Mouse (Mus musculus) thymus, adult 2 months (tissue): ENCODE measurements at regions not wholly inside any gene's neighbourhood (a gene's known extent, or its start where the extent isn't known, plus 50 kb on each side); places are given as distances from the start of the nearest gene placed in this dataset.

Experiments used
- DNase-seq: peaks from one replicate; pipeline ENCODE4 v3.0.0; 2021
- H3K27ac ChIP-seq: fragments of 200-500 bp; 2 replicates; pipeline ENCODE4 v1.5.1; 2012; ENCODE audit warnings: low read length, control low read depth; ENCODE audit not compliant: control insufficient read depth, insufficient read depth
- H3K27me3 ChIP-seq: fragments of 200-500 bp; 2 replicates; pipeline ENCODE4 v1.6.1; 2012; ENCODE audit warnings: mild to moderate bottlenecking, low read length, moderate library complexity, mixed read lengths; ENCODE audit not compliant: control insufficient read depth, insufficient read depth
- H3K36me3 ChIP-seq: fragments of 200-500 bp; 2 replicates; pipeline ENCODE4 v1.6.1; 2012; ENCODE audit warnings: mild to moderate bottlenecking, low read length, moderate library complexity; ENCODE audit not compliant: control insufficient read depth, insufficient read depth
- H3K4me1 ChIP-seq: fragments of 200-500 bp; replicated peaks from 2 replicates; pipeline ENCODE4 v1.6.1; 2012; ENCODE audit warnings: low read length; ENCODE audit not compliant: control insufficient read depth, insufficient read depth
- H3K4me3 ChIP-seq: fragments of 200-500 bp; 2 replicates; pipeline ENCODE4 v1.5.1; 2012; ENCODE audit warnings: mild to moderate bottlenecking, low read length, control low read depth, moderate library complexity; ENCODE audit not compliant: control insufficient read depth, insufficient read depth
- CTCF ChIP-seq: fragments of 200-500 bp; IDR thresholded peaks from 2 replicates; pipeline ENCODE4 v1.5.1; 2012; ENCODE audit warnings: mild to moderate bottlenecking, control low read depth, low read length, moderate library complexity, borderline replicate concordance; ENCODE audit not compliant: control insufficient read depth, poor library complexity, insufficient read depth; ENCODE audit errors: extremely low read depth
- POLR2A ChIP-seq: fragments of 200-500 bp; IDR thresholded peaks from 2 replicates; pipeline ENCODE4 v1.6.1; 2012; ENCODE audit warnings: mild to moderate bottlenecking, low read length, control low read depth, moderate library complexity; ENCODE audit not compliant: control insufficient read depth, poor library complexity, insufficient read depth; ENCODE audit errors: extremely low read depth
- WGBS: fragments of 180-500 bp; shearing (Covaris S2); methylation state at CpG from one replicate; pipeline ENCODE4 v1.1.7; 2018; 5-methylcytosine and 5-hydroxymethylcytosine counted together

DNA sequence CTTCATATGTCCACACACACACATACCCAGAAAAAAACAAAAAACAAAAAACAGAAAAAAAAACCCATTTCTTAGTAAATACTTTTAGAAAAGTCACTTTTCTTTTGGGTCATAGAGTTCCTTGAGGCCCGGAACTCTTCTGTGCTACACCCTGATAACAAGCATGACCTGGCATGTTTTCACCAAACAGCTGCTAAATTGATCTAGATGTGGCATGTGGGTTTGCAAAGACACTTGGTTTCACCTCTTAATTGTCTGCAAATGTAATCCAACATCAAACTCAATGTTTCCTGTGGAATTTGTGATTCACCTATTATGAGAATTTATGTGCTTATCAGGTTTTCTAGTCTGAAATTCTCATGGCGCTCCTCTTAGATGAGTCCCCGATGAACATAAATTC, 68.2 kb upstream of the Etv6 start:
- no peak for DNase-seq
- no peaks in the 10 kb centered on the region for H3K4me1 ChIP-seq

DNA sequence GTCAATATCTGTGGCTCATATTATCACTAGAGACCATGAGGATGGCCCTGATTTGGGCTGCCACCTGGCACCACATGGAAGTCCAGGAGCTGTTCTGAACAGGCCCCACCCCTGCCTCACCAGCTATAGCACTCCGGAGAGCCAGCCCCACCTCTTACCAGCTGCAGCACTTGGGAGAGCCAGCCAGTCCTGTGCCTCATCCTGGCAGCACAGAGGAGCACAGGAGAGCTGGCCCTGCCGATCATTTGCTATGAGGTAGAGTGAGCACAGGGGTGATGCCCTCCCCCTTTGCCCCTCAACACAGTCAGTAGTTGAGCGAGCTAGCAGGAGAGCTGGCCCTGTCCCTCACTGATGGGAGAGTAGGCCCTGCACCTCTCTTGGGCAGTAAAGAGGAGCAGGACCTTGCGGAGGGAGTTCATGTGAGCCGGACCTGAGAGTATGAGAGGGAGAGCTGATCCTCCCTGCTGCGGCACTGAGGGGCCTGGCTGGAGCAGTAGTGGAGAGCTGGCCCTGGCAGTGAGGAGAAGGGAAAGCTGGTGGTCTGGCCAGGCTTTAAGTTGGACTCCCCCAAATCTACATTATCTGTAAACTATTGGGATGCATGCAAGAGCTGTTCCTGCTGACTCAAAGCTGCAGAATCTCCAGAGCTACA, 63.3 kb upstream of the Etv6 start:
- 90% methylated on average over 6 of the region's 6 CpGs for WGBS
- DNase-seq: no peak

More for the DNA sequence above, 68.2 kb upstream of the Etv6 start:
- no peak for TF ChIP-seq POLR2A
- no peak for TF ChIP-seq CTCF
- no peak overlapping the region for H3K4me3 ChIP-seq
- H3K27me3 ChIP-seq: no peaks in the 10 kb centered on the region
- WGBS: 79% methylated on average over 3 of the region's 3 CpGs
- no peak overlapping the region for H3K27ac ChIP-seq
- H3K36me3 ChIP-seq: no peaks in the 10 kb centered on the region

DNA sequence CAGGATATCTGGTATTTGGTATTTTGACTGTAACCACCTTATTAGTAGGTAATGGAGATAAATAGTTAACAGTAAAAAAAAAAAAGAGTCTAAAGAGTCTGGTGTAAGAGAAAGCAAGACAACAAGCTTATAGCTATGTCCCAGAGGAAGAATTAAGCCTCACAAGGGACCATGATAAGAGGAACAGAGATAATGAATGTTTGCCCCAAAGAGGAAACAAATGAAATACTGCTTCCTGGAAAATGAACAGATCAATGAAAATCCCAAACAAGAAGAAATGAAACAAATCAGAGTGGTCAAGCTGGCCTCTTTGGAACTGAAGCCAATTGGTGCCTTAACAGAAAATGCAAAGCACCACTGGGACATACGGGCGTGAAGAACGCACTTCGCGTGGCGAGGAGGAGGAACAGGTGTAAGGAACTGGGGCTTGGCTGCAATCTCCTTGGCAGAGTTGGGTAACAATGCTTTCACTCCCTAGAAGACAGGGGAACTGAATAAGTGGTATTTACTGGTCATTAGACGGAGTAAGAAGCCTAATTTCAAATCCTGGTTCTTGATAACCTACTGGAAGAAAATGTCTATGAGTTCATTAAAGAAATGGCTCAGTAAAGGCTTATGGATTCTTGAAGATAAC, 62.2 kb upstream of the Etv6 start:
- no peak for DNase-seq
- TF ChIP-seq POLR2A (no peak), CTCF (no peak)
- no peaks in the 10 kb centered on the region for H3K36me3 ChIP-seq
- H3K27ac ChIP-seq: no peak overlapping the region
- H3K4me1 ChIP-seq: no peaks in the 10 kb centered on the region
- H3K4me3 ChIP-seq: no peak overlapping the region
- 95% methylated on average over 7 of the region's 7 CpGs for WGBS
- H3K27me3 ChIP-seq: no peaks in the 10 kb centered on the region

More for the DNA sequence above, 63.3 kb upstream of the Etv6 start:
- H3K27me3 ChIP-seq: no peaks in the 10 kb centered on the region
- TF ChIP-seq CTCF: no peak
- no peak for TF ChIP-seq POLR2A
- H3K27ac ChIP-seq: no peak overlapping the region
- no peaks in the 10 kb centered on the region for H3K36me3 ChIP-seq
- H3K4me3 ChIP-seq: no peak overlapping the region
- H3K4me1 ChIP-seq: no peaks in the 10 kb centered on the region

DNA sequence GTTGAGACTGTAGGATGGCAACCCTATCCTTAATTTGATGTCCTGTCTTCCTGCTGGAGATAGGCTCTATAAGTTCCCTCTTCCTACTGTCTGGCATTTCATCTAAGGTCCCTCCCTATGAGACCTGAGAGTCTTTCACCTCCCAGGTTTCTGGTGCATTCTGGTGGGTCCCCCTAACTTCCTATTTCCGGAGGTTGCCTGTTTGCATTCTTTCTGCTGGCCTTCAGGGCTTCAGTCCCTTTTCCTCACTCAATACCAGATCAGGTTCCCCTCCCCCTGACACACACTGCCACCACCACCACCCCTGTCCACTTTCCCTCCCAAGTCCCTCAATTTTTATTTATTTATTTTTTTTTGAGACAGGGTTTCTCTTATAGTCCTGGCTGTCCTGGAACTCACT, 59.5 kb upstream of the Etv6 start:
- Histone ChIP-seq H3K27me3 (no peaks in the 10 kb centered on the region), H3K36me3 (no peaks in the 10 kb centered on the region), H3K27ac (no peak overlapping the region), H3K4me1 (no peaks in the 10 kb centered on the region), H3K4me3 (no peak overlapping the region)
- DNase-seq: no peak
- 62% methylated on average over 1 of the region's 1 CpGs for WGBS
- TF ChIP-seq CTCF (no peak), POLR2A (no peak)

DNA sequence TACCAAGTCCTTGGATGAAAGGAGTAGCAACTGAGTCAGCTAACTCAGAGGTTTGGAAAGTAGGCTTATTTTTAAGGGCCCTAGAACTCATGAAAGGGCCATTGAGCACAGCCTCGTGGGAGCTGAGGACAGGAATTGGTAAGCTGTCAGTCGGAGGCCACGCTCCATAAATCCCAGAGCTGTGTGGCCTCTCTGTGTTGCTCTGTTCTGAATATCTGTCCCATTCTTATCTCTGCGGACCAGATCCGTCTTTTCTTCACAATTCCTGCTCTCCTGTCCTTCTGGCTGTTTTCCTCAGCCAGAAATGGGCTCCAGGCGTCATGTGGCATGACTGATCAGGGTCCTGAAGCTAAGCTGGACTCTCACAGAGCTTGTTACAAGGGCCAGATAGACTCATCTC, 58.6 kb upstream of the Etv6 start:
- Histone ChIP-seq H3K27ac (no peak overlapping the region), H3K4me1 (no peaks in the 10 kb centered on the region), H3K27me3 (no peaks in the 10 kb centered on the region), H3K4me3 (no peak overlapping the region), H3K36me3 (no peaks in the 10 kb centered on the region)
- TF ChIP-seq POLR2A (no peak), CTCF (no peak)
- no peak for DNase-seq
- 90% methylated on average over 6 of the region's 6 CpGs for WGBS

DNA sequence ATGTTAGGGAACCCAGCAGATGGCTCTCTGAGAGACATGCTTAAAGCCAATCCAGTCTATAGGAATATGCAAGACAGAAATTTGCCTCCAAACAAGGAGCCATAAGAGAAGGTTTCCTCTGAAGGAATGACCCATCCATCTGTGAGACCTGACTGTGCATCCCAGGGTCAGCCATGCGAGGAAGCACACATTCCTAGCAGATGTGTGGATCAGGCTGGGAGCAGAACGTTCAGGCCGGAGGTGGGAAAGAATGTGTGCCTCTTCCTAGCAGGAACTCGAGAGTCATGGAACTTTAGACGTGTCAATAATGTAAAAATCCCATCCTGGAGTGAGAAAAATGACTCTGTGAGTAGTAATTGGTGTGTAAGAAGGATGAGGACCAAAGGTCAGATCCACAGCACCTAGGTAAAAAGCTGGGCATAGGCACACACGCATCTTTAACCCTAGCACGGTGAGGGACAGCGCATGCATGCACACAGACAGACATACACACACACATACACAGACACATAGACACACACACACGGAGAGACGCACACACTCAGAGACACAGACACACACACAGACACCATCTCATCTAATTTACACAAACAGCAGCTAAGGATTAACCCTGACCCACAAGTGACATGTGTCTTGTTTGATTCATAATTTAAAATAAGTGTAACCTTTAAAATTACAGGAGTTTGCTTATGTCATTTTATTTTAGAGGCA, 51.5 kb upstream of the Etv6 start:
- Histone ChIP-seq H3K27ac (no peak overlapping the region), H3K36me3 (no peaks in the 10 kb centered on the region), H3K4me1 (no peaks in the 10 kb centered on the region), H3K27me3 (no peaks in the 10 kb centered on the region), H3K4me3 (no peak overlapping the region)
- 93% methylated on average over 10 of the region's 10 CpGs for WGBS
- no peak for TF ChIP-seq POLR2A
- no peak for TF ChIP-seq CTCF
- DNase-seq: no peak
